Mouse (Mus musculus): ENCODE measurements around the gene Pla2g3. TPM values are rescaled to one million over a fixed set of nuclear protein-coding genes. Genes with fewer than 3 reads are reported as not detected.

Pla2g3 gene
- total and polyA plus RNA-seq, 2 experiments from 2014 or later = 0.08 to 0.11 TPM

DNA sequence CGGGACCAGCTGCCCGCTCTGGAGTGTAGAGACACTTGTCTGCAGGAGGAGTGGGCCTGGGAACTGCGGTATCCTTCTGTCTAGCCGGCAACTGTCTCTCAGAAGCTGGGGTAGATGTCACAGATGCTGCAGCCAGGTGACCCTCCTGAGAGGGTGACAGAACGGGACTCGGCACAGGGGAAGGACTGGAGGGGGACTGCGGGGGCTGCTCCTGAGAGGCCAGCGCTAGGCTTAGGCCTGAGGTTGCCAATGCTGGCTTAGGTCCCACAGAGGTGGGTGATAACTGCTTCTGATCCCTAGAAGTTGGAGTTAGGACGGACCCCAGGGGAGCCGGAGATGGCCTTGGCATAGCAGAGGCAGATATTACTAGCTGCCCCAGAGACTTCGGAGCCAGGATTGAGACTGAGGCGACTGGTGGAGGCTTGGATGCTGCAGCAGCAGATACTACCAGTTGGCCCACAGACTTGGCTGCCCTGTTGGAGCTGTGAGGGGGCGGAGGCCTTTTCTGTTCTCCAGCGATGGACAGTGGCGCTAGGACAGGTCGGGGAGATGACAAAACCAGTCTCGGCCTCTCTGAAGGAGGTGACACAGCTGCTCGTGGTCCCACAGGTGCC, 14.5 kb downstream of the Pla2g3 start:
- DNase-seq (ENCODE audit: low spot score) (no peak), ATAC-seq (ENCODE audit: insufficient read depth, low read depth) (no peak)
- WGBS = 77% methylated on average over 17 of the region's 18 CpGs
- Histone ChIP-seq H3K4me3 (ENCODE audit: low read depth, low read length) (no peak overlapping the region), H3K36me3 (replicated peaks; ENCODE audit: control insufficient read depth, insufficient read depth, low read length) (peaks cover 19% of the 10 kb centered on the region), H3K9me3 (replicated peaks; ENCODE audit: control insufficient read depth, low read length) (no peaks in the 10 kb centered on the region), H3K4me1 (ENCODE audit: control insufficient read depth, insufficient read depth) (0 out of 2 replicates have a peak, but pooled peaks cover 14% of the 10 kb centered on the region), H3K4me2 (ENCODE audit: low read depth, low read length) (no peak overlapping the region), H3K27ac (ENCODE audit: low read depth) (no peak overlapping the region), H3K9ac (replicated peaks; ENCODE audit: low read depth, low read length) (no peak overlapping the region), H3K27me3 (ENCODE audit: control insufficient read depth, insufficient read depth, low read length) (no peaks in the 10 kb centered on the region)
- no peak for TF ChIP-seq CTCF (IDR thresholded peaks at IDR 0.05; ENCODE audit: low read depth)
- TF ChIP-seq EP300 (IDR thresholded peaks at IDR 0.05; ENCODE audit: low read depth) = no peak

DNA sequence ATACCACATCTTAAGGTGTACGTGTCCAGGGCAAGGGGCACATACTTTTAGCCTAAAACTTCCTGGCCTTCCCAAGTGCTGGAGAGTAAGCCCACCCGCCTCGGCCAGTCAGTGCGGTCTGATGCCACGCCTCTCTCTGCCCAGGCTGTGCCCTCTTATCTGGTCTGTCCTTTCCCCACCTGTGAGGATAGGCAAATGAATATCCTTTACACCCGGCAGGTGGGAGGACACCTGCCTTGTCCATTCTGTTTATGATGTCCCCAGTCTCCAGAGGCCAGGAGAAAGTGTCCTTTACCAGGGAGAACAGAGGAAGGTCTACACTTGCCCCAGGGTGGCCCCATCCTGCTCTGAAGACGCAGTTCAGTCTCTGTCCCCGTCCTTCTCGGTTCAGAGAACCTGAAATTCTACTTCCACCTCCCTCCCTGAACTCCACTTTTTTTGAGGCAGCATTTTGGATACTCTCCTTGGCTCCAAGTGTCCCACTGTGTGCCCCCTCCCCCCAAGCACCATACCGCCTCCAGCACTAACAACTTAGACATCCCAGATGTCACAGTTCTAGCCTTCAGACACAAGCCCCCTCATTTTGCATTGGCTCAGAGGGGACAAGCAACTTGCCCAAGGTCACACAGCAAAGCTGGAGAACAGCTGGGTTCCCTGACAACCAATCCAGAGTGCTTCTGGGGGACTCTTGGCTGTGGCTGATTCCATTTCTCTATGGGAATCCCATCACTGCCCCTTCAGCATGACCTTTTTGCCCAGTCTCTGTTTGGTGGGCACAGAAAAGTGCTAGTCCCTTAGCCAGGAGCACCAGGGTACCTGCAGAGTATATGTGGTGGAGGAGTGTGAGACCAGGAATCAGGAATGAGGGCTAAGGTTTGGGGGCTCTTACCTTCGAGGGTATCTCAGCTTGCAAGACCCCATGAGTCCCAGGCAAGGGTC, 15.9 kb downstream of the Pla2g3 start:
- no peaks in the 10 kb centered on the region for H3K27me3 ChIP-seq (ENCODE audit: control insufficient read depth, insufficient read depth, low read length)
- 57% methylated on average over 11 of the region's 11 CpGs for WGBS
- peak overlapping the region; percentile 44 for H3K27ac ChIP-seq (ENCODE audit: low read depth)
- ATAC-seq (ENCODE audit: insufficient read depth, low read depth) = no peak
- H3K36me3 ChIP-seq (replicated peaks; ENCODE audit: control insufficient read depth, insufficient read depth, low read length) = peaks cover 9% of the 10 kb centered on the region
- H3K9ac ChIP-seq (replicated peaks; ENCODE audit: low read depth, low read length) = peak overlapping the region; percentile 30
- no peak for DNase-seq (ENCODE audit: low spot score)
- H3K4me3 ChIP-seq (ENCODE audit: low read depth, low read length) = peak overlapping the region; percentile 38
- TF ChIP-seq EP300 (IDR thresholded peaks at IDR 0.05; ENCODE audit: low read depth) (no peak), CTCF (IDR thresholded peaks at IDR 0.05; ENCODE audit: low read depth) (no peak)
- peaks cover 20% of the 10 kb centered on the region; the same call in 1 of the 2 replicates for H3K4me1 ChIP-seq (ENCODE audit: control insufficient read depth, insufficient read depth)
- H3K9me3 ChIP-seq (replicated peaks; ENCODE audit: control insufficient read depth, low read length) = no peaks in the 10 kb centered on the region
- H3K4me2 ChIP-seq (ENCODE audit: low read depth, low read length) = peak overlapping the region; percentile 54

DNA sequence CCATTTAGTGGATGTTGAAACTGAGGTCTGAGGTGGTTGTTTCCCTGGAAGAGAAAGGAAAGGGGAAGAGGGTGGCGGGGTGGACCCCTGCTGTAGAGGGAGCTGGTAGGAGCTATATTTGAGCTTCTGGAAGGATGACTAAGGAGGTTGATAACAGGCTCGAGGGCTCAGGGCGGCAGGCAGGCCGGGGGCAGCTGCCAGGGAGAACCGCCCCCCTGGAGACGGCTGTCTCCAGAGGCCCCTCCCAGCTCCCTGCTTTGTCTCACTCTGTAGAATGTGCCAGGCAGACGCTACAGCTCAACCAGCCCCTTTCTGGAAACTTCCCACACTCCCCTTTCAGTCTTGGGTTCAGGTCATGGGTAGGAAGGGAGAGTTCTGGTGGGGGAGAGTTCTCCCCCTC, 20.1 kb downstream of the Pla2g3 start:
- Histone ChIP-seq H3K9ac (replicated peaks; ENCODE audit: low read depth, low read length) (no peak overlapping the region), H3K36me3 (replicated peaks; ENCODE audit: control insufficient read depth, insufficient read depth, low read length) (no peaks in the 10 kb centered on the region), H3K9me3 (replicated peaks; ENCODE audit: control insufficient read depth, low read length) (no peaks in the 10 kb centered on the region), H3K4me3 (ENCODE audit: low read depth, low read length) (no peak overlapping the region), H3K4me1 (ENCODE audit: control insufficient read depth, insufficient read depth) (peaks cover 23% of the 10 kb centered on the region; the same call in 1 of the 2 replicates), H3K27ac (ENCODE audit: low read depth) (peak overlapping the region; percentile 86), H3K27me3 (ENCODE audit: control insufficient read depth, insufficient read depth, low read length) (no peaks in the 10 kb centered on the region), H3K4me2 (ENCODE audit: low read depth, low read length) (no peak overlapping the region)
- no peak for TF ChIP-seq CTCF (IDR thresholded peaks at IDR 0.05; ENCODE audit: low read depth)
- no peak for TF ChIP-seq EP300 (IDR thresholded peaks at IDR 0.05; ENCODE audit: low read depth)
- ATAC-seq (ENCODE audit: insufficient read depth, low read depth) (no peak), DNase-seq (ENCODE audit: low spot score) (peak; percentile 38)
- 9% methylated on average over 7 of the region's 7 CpGs for WGBS

DNA sequence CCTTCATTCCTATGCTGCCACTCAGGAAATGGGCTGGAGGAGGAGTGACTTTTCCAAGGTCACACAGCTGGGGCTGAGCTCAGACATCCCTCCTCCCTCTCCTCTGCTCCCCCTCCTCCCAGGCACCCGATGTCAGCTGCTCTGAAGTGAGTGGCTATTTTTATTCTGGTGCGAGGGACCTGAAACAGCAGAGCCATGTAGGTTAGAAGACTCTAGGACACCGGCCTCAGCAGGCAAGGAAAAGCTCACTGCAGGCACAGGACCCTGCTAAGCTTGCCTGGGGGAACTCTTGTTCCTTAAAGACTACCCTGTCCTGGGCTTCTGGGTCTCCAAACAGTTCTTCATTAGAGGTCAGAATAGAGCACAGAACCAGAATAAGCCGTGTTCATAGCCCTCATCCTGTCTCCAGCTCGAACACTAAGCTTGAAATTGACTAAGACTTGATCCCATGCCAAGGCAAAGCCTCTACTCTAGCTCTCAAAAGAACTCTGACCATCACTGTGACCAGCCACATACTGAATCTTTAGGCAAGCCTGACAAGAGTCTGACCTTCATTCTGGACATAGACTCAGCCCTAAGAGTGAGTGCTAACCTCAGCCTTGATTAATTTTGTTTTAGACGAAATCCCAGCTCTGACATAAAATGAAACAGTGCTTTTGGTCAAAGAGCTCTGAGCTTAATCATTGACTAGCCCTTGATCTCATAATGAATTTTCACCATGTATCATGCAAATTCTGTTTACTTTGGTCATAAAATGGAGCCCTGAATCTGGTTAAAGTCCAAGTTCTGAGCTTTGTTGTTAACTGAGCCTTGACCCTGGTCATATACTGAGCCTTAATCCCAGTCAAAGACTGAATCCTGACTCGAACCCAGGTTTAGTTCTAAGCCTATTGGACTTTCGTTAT, 21.3 kb downstream of the Pla2g3 start:
- WGBS = 40% methylated on average over 8 of the region's 8 CpGs
- peaks cover 22% of the 10 kb centered on the region; the same call in 1 of the 2 replicates for H3K4me1 ChIP-seq (ENCODE audit: control insufficient read depth, insufficient read depth)
- H3K4me2 ChIP-seq (ENCODE audit: low read depth, low read length) = no peak overlapping the region
- no peaks in the 10 kb centered on the region for H3K9me3 ChIP-seq (replicated peaks; ENCODE audit: control insufficient read depth, low read length)
- TF ChIP-seq CTCF (IDR thresholded peaks at IDR 0.05; ENCODE audit: low read depth) = no peak
- 0 out of 2 replicates have a peak, but pooled peaks have one; percentile 48 for TF ChIP-seq EP300 (IDR thresholded peaks at IDR 0.05; ENCODE audit: low read depth)
- H3K27ac ChIP-seq (ENCODE audit: low read depth) = peak overlapping the region; percentile 86
- H3K4me3 ChIP-seq (ENCODE audit: low read depth, low read length) = no peak overlapping the region
- no peaks in the 10 kb centered on the region for H3K27me3 ChIP-seq (ENCODE audit: control insufficient read depth, insufficient read depth, low read length)
- DNase-seq (ENCODE audit: low spot score) (peak; percentile 67), ATAC-seq (ENCODE audit: insufficient read depth, low read depth) (peak; percentile 82)
- no peaks in the 10 kb centered on the region for H3K36me3 ChIP-seq (replicated peaks; ENCODE audit: control insufficient read depth, insufficient read depth, low read length)
- H3K9ac ChIP-seq (replicated peaks; ENCODE audit: low read depth, low read length) = no peak overlapping the region

DNA sequence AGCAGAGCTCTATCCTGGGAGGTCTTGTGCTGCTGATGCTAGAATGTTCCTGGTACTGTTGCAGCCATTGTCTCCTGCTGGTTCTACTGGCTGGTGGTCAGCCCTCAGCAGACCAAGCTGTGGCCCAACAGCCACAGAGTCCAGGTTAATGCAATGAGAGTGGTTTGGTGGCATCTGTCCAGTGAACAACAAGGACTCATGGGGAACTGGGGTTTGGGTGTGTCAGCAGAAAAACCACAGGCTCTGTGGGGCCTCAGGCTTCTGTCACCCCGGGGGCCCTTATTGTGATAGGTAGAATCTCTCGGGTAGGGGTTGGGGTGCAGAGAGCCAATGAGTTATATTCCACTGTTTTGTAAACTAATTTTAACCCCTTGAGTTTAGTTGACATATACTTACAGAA, 22.2 kb downstream of the Pla2g3 start:
- Histone ChIP-seq H3K27me3 (ENCODE audit: control insufficient read depth, insufficient read depth, low read length) (no peaks in the 10 kb centered on the region), H3K27ac (ENCODE audit: low read depth) (peak overlapping the region; percentile 86), H3K4me3 (ENCODE audit: low read depth, low read length) (no peak overlapping the region), H3K36me3 (replicated peaks; ENCODE audit: control insufficient read depth, insufficient read depth, low read length) (no peaks in the 10 kb centered on the region), H3K4me1 (ENCODE audit: control insufficient read depth, insufficient read depth) (peaks cover 17% of the 10 kb centered on the region; the same call in 1 of the 2 replicates), H3K9ac (replicated peaks; ENCODE audit: low read depth, low read length) (no peak overlapping the region), H3K9me3 (replicated peaks; ENCODE audit: control insufficient read depth, low read length) (no peaks in the 10 kb centered on the region), H3K4me2 (ENCODE audit: low read depth, low read length) (no peak overlapping the region)
- ATAC-seq (ENCODE audit: insufficient read depth, low read depth) = no peak
- DNase-seq (ENCODE audit: low spot score) = no peak
- 85% methylated on average over 2 of the region's 2 CpGs for WGBS
- no peak for TF ChIP-seq CTCF (IDR thresholded peaks at IDR 0.05; ENCODE audit: low read depth)
- no peak for TF ChIP-seq EP300 (IDR thresholded peaks at IDR 0.05; ENCODE audit: low read depth)
